Mouse (Mus musculus): ENCODE data around the gene Rnf217.
A peak's percentile ranks its signal among the peaks of the same experiment; 100 is the strongest.

The Rnf217 gene

DNA sequence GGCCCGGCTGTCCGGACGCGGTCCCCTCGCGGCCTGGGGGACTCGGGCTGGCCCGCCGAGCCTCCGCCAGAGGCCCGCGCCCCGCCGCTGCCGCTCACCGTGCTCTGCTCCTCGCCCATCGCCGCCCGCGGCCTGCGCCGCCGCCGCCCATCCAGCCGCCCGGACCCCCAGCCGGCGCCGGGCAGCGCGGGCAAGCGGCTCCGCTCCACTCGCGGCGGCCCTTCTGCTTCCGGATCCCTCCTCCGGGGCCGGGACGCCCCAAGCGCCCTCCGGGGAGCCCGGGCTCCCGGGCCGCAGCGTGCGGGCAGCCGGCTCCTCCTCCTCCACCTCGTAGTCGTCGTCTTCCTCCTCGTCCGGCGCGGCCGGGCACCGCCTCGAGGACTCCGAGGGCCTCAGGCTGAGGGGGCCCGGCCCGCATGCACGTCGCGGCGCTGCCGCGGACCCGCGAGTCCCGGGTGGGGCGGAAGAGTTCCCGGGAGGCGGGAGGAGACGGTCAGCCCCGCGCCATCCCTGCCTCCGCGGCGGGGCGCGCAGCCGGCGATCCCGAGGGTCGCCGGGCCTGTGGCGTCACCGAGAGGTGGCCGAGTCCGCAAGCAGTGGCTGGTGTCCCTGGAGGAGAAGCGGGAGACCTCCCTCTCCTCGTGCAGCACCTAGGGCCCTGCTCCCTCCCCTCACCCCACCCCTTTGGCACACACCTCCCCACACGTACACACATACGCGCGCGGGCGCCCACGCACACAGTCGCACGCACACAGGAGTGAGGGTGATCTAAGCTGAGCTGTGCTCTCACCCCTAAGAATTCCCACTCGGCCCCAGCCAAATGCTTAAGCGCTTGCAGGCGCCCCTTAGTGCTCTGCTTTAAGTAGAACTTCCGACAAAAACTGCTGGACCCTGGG, at the start of gene Rnf217:
TSS of gene Rnf217 (minus strand) at position 119 of the 896 bp plus-strand sequence.
- peak; percentile 52 for DNase-seq (ENCODE audit: low read depth, low spot score)

DNA sequence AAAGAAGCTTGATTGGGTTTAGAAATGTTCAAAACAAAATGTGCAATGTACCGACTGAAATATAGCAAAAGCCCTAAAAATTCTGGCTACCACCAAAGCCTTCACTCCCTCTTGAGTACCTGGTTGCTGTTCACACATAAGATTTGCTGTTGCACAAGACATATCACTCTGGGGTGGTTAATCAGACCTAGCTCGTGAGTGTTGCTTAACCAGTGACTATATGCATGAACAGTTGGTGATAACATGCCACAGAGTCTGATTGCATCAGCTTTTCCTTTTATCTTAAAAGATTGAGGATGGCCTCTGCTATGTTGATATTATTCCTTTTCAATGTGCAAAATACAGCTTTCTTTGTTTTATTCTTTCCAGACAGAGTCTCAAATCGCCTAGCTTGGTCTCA, 38.3 kb upstream of the Rnf217 start:
- no peak for DNase-seq (ENCODE audit: low read depth, low spot score)

DNA sequence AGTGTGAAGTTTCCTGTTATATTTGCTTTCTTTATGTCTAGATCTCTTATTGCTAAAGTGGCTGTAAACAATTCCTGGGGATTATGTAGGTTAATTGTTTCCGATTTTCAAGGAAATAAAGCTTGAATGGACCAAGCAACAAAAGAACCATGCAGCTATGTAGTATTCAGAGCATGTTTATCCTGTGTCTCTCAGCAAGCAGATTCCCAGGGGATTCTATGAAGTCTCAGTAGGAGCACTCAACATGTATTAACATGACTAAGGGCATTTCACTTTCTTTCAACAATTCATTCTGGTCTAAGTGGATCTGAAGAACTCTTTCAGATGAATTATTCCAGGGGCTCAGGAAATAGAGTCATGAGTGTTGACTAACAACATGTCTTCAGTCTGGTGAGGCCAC, 37.1 kb upstream of the Rnf217 start:
- no peak for DNase-seq (ENCODE audit: low read depth, low spot score)

DNA sequence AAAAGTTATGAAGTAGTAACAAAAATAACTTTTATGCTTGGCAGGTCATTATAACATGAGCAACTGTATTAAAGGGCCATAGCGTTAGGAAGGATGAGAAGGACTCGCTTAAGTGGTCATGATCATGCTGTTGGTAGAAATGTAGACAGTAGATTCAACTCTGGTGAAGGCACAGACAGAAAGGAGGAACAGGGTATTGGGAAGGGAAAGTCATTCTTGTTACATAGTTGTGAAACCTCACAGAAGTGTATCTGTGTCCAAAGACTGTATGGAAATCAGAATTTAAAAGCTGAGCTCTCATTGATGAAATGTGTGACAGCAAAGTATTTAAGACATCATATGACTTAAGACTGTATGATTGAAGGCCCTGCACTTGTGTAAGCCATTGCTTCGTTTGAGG, 26.1 kb upstream of the Rnf217 start:
- DNase-seq (ENCODE audit: low read depth, low spot score), result no peak

DNA sequence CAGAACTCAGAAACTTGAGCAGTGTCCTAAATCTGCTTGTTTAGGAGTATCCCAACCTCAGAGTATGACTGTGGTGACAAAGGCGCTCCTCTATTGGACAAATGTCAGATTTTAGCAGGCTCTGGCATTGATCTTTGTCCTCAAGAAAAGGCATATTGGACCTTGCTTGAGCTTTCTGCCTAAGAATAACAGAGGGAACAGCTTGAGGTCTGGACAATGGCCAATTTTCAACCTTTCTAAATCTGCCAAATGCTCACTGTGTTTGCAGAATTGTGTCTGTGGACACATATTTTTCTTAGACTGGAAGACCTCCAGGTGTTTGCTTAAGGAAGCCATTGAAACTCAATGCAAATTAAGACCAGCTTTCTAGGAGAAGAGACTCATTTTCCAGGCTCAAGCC, 23.0 kb upstream of the Rnf217 start:
- DNase-seq (ENCODE audit: low read depth, low spot score), result no peak

DNA sequence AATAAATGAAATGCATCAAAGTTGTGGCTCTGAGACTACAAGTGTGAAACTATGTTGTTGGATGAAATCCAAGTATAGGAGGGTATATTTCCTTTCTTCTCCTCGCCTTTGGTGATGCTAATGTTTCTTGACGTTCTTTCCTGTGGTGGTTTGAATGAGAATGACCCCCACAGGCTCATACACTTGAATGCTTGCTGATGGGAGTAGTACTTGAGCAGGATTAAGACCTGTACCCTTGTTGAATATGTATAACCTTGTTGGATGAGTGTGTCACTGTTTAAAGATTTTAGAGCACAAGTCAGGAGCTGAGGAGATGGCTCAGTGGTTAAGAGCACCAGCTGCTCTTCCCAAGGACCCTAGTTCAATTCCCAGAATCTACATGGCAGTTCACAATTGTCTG, 6.4 kb upstream of the Rnf217 start:
- no peak for DNase-seq (ENCODE audit: low read depth, low spot score)

DNA sequence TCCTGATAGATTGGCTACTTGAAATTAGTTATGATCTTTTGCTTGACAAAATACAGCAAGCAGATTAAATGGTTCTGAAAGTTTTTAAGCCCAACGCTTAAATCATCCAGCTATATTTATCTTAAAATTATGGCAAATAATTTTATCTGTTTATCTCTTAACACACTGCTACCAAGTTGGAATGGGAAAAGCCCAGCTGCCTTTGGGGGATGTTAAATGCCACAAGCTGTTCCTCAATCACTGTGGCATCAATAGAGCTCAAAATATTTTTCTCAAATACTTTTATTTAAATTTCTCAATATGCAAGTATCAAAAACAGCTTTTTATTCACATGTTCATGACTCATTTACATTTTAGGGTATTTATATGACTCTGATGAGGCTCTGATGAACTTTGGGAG, 5.1 kb upstream of the Rnf217 start:
- DNase-seq (ENCODE audit: low read depth, low spot score), result no peak

DNA sequence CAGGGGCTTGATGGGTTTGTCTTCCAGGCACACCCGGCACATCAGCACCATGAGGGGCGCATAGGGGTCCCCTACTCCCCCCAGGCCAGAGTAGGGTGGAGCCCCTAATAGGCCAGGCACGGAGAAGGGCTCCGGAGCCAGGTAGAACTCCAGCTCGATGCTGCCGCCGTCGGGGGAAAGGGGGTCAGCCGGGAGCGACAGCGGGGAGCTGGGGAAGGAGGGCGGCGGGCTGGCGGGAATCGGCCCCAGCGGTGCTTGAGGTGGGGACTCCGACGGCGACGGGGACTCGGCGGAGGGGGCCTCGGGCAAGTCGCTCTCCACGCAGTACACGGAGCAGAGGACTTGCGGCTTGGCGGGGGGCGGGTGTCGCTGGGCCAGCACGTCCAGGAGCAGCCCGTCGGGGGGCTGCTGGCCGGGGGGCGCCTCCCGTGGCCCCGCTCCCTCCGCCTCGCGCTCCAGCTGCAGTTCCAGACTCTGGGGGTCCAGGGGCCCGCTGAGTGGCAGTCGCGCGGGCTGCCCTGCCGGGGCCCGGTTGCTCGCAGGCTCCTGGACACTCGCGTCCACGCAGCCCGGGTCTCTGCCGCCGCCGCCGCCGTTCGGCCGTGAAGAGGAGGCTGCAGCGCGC, 431 bp downstream of the Rnf217 start:
- DNase-seq (ENCODE audit: low read depth, low spot score), result no peak

DNA sequence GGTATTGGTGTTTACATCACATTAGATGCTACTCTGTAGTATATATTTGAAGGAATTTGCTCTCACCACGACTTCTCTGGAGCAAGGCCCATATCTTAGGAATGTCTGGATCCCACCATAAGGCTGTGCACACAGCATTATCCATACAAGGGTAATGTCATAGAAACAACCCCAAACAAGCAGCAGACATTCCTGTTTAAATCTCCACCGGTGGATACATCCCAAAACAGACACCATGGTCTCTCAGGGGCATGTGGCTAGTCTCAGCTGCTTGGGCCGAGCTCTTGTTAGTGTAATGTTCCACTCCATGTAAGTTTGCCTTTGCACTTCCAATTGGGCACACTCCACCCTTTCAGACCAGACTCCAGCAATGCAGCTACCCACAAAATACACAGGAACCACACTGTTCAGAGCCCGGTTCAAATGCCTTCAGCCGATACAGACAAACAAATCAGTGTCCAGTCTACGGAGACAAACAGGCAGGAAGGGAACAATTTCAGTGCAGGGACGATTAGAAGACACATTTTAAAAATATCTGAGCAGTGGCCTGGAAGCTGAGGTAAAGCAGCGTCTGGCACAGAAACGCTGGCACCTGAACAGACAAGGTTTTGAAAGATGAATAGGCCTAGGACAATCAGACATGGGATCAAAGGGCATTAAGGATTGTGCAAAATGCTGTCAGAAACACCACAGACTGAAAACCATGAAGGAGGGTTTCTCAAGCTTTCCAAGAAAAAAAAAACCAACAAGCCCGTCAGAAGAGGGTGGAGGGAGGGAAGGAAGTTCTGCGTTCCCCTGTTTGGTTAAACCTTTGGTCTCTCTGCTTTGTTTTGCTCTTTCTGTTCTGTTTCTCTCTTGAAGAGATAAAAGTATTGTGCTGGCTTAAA, 1.8 kb downstream of the Rnf217 start:
- no peak for DNase-seq (ENCODE audit: low read depth, low spot score)

DNA sequence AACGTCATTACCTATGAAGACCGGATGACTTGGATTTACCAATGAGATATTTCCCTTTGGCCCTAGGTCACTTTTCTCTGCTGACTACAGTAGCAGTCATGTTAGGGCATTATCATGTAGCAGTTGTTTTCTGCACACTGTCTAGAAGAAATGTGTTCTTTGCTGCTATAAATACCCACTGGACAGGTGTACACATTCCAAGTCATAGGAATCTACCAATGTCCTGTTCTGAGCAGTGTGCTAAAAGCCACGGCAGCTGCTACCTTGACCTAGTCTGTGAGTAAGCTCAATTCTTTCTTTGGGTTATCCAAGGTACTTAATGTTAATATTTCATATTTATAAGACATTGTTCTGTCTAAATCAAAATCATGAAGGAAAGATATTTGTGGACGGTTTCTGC, 5.1 kb downstream of the Rnf217 start:
- DNase-seq (ENCODE audit: low read depth, low spot score), result no peak

DNA sequence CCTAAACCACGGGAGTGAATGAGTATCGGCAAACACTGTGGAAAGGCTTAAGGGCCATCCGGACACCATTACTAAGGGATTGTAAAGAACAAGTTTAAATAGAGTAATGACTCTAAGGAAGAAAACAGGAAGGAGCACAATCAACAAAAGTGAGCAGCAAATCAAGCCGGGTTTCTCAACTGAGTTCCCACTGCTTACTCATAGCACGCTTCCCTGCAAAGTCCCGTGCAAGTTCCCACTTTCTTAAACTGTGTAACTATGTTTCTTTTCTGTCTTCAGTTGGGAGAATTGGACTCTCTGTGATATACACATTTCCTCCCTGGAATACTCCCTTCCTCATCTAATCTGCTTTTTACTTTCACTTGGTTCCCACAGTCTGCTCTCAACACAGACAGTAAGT, 8.9 kb downstream of the Rnf217 start:
- DNase-seq (ENCODE audit: low read depth, low spot score), result no peak

DNA sequence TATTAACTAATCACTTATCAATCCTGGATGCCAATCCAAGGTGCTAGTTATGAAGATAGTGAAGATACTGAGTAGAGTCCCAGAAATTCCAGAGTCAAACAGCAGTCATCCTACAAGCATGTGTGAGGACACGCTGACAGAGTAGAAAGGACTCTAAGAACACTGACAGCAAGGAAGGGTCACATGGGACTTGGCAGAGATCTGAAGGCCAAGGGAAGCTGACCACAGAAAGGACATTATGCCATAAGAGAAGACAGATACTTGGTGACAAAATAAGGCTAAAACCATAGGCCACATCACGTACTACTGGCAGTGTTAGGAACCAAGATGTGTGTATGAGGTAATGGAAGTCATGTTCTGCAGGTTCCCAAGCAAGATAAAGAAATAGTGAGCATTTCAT, 11.1 kb downstream of the Rnf217 start:
- DNase-seq (ENCODE audit: low read depth, low spot score), result no peak

DNA sequence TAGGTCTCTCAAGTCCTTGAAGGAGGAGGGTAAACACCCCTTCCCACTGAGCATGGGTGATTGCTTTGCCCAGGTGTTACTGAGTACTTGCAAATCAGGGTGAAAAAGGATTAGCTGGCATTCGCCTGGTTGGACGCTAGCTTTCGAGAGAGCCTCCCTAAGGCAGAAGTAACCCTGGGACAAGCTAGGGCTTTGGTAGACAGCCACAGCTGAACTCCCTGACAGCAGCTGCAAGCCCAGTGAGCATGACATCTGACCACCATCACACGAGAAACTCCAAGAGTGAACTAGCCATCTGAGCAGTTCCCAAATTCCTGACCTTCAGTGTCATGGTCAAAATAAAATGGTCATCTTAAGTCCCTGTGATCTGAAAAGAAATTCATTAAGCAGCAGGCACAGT, 12.2 kb downstream of the Rnf217 start:
- DNase-seq (ENCODE audit: low read depth, low spot score), result no peak

DNA sequence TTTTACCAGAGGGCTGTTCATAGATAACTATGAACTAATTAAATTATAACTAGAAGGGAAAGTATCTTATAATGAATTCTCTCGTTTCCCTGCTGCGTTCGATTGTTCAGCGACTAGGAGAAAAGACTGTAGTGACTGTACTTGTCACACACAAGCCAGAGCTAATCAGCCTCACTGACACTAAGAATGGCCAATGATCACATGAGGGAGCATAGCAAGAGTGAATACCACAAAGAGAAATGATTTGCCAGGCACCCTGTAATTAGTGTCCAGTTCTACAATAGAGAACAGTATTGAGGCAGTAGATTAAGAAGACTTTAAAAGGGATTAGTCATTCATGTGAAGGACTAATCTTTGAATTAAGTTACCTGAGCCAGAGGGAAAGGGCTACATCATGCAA, 13.7 kb downstream of the Rnf217 start:
- no peak for DNase-seq (ENCODE audit: low read depth, low spot score)

DNA sequence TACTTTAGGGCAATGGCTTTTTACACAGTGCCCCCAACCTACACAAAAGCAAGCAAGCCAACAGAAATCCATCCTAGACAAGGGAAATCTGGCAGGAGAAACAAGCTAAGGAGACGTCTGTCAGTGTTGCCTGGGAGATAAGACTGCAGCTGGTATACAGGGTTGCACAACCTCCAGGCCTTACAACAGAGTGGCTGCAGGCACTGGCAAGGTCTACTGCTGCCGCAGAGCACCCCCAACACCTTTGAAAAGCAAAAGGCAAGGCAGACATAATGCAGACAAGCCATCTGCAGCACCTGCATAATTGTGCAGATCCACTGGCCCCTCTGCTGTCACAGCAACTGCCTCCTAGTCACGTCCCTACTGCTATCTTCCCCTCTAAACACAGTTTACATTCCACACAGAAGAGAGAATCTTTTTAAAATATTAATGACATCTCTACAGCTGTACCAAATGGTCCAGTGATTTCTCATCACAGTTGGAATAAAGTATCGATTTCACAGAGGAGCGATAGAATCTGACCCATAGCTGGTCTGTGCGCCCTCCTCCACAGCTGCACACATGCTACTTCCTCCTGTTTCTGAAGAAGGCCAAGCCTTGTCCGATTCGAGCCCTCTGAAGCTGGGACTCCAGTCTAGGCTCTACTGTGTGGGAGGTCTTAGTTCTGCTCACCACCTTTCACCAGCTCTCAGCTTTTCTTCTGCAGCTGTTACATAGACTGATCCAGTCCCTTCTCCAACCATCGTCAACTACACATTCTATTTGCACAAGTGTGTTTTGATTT, 16.1 kb downstream of the Rnf217 start:
- DNase-seq (ENCODE audit: low read depth, low spot score), result no peak

DNA sequence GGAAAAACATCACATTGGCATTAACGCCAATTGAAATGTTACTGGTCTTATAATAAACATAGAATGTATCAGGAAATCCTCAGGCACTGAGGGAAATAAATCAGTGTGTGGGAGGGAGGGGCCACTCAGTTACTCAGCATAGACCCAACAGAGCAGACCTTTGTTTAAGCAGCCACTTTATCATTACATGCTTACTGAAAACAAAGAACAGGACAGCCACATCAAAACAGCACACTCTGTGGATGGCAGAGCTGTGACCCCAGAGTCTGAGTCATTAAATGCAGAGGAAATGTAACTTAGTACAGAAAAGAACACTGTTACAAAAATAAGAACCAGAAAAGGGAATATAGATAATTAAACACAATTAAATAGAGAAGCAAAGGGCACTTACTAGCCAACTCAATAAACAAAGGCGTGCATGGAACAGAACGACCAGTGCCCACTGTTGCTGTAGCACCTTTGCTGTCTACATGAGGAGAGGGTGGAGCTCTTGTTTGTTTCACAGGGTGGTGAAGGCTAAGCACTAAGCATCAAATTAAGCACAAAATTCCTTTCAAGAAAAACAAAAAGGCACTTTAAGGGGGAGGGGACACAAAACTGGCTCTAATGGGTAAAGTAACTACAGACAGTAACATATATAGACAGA, 16.8 kb downstream of the Rnf217 start:
- DNase-seq (ENCODE audit: low read depth, low spot score), result no peak

DNA sequence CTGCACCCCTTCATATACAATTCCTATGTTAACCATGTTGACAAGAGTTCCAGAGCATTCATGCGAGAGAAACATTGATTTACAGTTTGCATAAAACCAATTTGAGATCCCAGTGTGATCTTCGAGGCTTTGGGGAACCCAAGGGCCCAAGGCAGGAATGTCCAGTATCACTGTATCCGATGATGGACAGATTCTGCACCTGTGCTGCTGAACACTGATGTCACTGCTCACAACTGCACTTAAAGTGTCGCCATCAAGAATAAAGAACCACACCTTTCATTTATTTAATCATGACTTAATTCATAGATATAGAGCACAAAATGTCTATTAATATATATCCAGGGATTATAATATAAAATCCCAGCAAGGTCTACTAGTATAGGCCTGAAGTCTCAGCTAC, 28.3 kb downstream of the Rnf217 start:
- DNase-seq (ENCODE audit: low read depth, low spot score), result no peak

DNA sequence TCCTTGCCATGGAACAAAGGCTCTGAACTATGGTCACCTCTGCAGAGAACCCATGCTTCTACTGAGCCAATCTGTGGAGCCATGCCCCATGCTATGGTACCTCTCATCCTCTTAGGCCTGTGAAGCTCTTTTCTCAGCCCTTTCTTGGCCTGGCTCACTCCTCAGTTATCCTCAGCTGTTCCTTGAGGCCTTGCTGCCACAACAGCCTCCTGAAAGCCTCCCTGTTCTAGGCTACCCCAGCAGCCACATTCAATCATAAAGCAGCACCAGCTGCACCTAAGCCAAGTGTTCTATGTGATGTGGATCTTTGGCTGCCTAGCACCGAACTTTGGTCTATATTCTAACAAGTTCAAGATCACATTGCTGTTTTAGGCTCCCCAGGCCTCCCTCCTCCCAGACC, 28.9 kb downstream of the Rnf217 start:
- no peak for DNase-seq (ENCODE audit: low read depth, low spot score)

DNA sequence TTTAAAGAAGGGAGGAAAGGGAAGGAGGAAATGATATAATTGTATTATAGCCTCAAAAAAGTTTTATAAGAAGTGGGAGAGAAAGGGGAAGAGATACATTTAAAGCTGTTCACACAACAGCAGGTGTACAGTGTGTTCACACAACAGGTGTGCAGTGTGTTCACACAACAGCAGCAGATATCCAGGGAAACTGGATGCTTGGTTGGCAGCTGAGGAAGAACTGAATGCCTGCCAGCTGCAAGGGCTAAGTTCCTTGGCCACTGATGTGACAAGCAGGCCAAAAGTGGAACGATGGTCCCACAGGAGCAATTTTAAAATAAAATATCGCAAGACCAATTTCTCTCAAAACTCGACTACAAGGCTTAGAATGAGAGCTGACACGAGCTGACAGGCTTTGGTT, 35.7 kb downstream of the Rnf217 start:
- no peak for DNase-seq (ENCODE audit: low read depth, low spot score)

DNA sequence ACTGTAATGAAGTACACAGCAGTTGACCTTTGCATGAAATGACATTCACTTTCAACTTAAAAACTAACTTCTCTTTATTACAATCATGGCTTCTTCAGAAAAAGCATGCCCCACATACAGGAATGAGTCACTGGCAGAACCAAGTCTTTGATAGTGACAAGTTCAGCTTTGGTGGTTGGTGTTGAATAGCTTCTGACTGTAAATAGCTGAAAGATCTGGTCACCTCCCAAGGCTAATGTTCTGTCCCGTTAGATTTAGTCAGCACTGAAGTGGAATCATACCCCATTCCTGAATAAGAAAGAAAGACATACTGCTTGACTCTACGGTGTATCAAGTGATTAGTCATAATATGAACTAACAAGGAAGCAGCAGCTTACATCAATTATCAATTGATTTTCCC, 51.7 kb downstream of the Rnf217 start:
- no peak for DNase-seq (ENCODE audit: low read depth, low spot score)

DNA sequence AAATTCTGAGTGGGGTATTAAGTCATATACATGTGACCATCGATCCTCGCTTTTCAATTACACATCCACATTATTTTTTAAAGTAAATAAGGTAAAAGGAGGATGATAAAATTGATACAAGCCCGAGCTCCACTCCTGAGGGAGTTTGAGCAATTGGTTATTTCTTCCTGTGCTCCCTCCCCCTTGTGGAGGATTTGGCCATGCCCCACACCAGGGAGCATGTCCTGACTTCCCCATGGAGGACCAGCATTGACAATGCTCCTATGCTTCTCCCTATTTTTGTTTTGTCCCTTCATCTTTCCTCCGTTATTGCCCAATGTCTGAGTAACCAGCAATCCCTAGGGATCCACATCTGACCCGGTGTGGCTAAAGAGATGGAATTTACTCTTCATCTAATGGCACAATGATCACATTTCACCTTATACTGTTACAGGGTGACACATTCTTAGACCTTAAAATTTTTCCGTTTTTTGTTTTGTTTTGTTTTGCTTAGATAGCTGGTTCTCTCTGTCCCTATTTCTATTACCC, 53.5 kb downstream of the Rnf217 start:
- DNase-seq (ENCODE audit: low read depth, low spot score), result no peak

All from brain, embryonic 18.5 days (tissue).